Mouse (Mus musculus): ENCODE results near the gene Bcl2a1b. TPM values are rescaled to one million over a fixed set of nuclear protein-coding genes. Genes with fewer than 3 reads are reported as not detected.
"Not testable (repeated sequence)": the region's sequence is repeated elsewhere in the genome, so short reads cannot be mapped to it uniquely, and the experiment has no call there.

Gene Bcl2a1b
- polyA plus RNA-seq, 1 experiment from 2014 or later: 2.5 TPM

GRCm38 (mm10) chr9:89228122-89228521 is 29.1 kb downstream of the Bcl2a1b start:
- H3K4me1 ChIP-seq (ENCODE audit: control insufficient read depth, insufficient read depth, low read length): no peaks in the 10 kb centered on the region
- ATAC-seq (ENCODE audit: low read depth) (no peak), DNase-seq (ENCODE audit: low spot score) (no peak)
- H3K27me3 ChIP-seq (replicated peaks; ENCODE audit: control insufficient read depth, insufficient read depth, low read length): no peaks in the 10 kb centered on the region
- H3K27ac ChIP-seq (replicated peaks; ENCODE audit: low read depth, low read length): no peak overlapping the region
- no peak overlapping the region for H3K9ac ChIP-seq (ENCODE audit: low read depth, low read length)
- H3K9me3 ChIP-seq (ENCODE audit: control insufficient read depth, low read length): no peaks in the 10 kb centered on the region
- no peak overlapping the region for H3K4me2 ChIP-seq (ENCODE audit: low read depth, low read length)
- H3K36me3 ChIP-seq (ENCODE audit: control insufficient read depth, insufficient read depth, low read length): no peaks in the 10 kb centered on the region
- WGBS: 82% methylated on average over 7 of the region's 7 CpGs
- H3K4me3 ChIP-seq (ENCODE audit: low read depth, low read length): no peak overlapping the region

GRCm38 (mm10) chr9:89230897-89231497 is 32.0 kb downstream of the Bcl2a1b start:
- H3K27me3 ChIP-seq (replicated peaks; ENCODE audit: control insufficient read depth, insufficient read depth, low read length); H3K9ac ChIP-seq (ENCODE audit: low read depth, low read length); H3K4me2 ChIP-seq (ENCODE audit: low read depth, low read length); H3K9me3 ChIP-seq (ENCODE audit: control insufficient read depth, low read length); H3K36me3 ChIP-seq (ENCODE audit: control insufficient read depth, insufficient read depth, low read length); DNase-seq (ENCODE audit: low spot score); H3K4me3 ChIP-seq (ENCODE audit: low read depth, low read length); H3K27ac ChIP-seq (replicated peaks; ENCODE audit: low read depth, low read length); ATAC-seq (ENCODE audit: low read depth); H3K4me1 ChIP-seq (ENCODE audit: control insufficient read depth, insufficient read depth, low read length): not testable (repeated sequence)
- WGBS: 60% methylated on average over 1 of the region's 2 CpGs

GRCm38 (mm10) chr9:89237131-89237530 is 38.1 kb downstream of the Bcl2a1b start:
- not testable (repeated sequence) for DNase-seq (ENCODE audit: low spot score); H3K9me3 ChIP-seq (ENCODE audit: control insufficient read depth, low read length); ATAC-seq (ENCODE audit: low read depth); H3K4me2 ChIP-seq (ENCODE audit: low read depth, low read length); H3K27me3 ChIP-seq (replicated peaks; ENCODE audit: control insufficient read depth, insufficient read depth, low read length); H3K4me1 ChIP-seq (ENCODE audit: control insufficient read depth, insufficient read depth, low read length); H3K27ac ChIP-seq (replicated peaks; ENCODE audit: low read depth, low read length); H3K9ac ChIP-seq (ENCODE audit: low read depth, low read length); H3K36me3 ChIP-seq (ENCODE audit: control insufficient read depth, insufficient read depth, low read length); H3K4me3 ChIP-seq (ENCODE audit: low read depth, low read length)
- WGBS: 85% methylated on average over 4 of the region's 4 CpGs

GRCm38 (mm10) chr9:89238976-89239505 is 40.0 kb downstream of the Bcl2a1b start:
- not testable (repeated sequence) for DNase-seq (ENCODE audit: low spot score)
- WGBS: 90% methylated on average over 3 of the region's 5 CpGs

GRCm38 (mm10) chr9:89240516-89241019 is 41.6 kb downstream of the Bcl2a1b start:
- not testable (repeated sequence) for H3K27ac ChIP-seq (replicated peaks; ENCODE audit: low read depth, low read length); H3K27me3 ChIP-seq (replicated peaks; ENCODE audit: control insufficient read depth, insufficient read depth, low read length); H3K4me1 ChIP-seq (ENCODE audit: control insufficient read depth, insufficient read depth, low read length); H3K36me3 ChIP-seq (ENCODE audit: control insufficient read depth, insufficient read depth, low read length); H3K9ac ChIP-seq (ENCODE audit: low read depth, low read length); H3K9me3 ChIP-seq (ENCODE audit: control insufficient read depth, low read length); H3K4me3 ChIP-seq (ENCODE audit: low read depth, low read length); ATAC-seq (ENCODE audit: low read depth); H3K4me2 ChIP-seq (ENCODE audit: low read depth, low read length); DNase-seq (ENCODE audit: low spot score)
- 87% methylated on average over 3 of the region's 3 CpGs for WGBS

More at GRCm38 (mm10) chr9:89238976-89239505, 40.0 kb downstream of the Bcl2a1b start:
- ATAC-seq (ENCODE audit: low read depth); H3K9me3 ChIP-seq (ENCODE audit: control insufficient read depth, low read length); H3K36me3 ChIP-seq (ENCODE audit: control insufficient read depth, insufficient read depth, low read length); H3K9ac ChIP-seq (ENCODE audit: low read depth, low read length); H3K27ac ChIP-seq (replicated peaks; ENCODE audit: low read depth, low read length); H3K27me3 ChIP-seq (replicated peaks; ENCODE audit: control insufficient read depth, insufficient read depth, low read length); H3K4me3 ChIP-seq (ENCODE audit: low read depth, low read length); H3K4me2 ChIP-seq (ENCODE audit: low read depth, low read length); H3K4me1 ChIP-seq (ENCODE audit: control insufficient read depth, insufficient read depth, low read length): not testable (repeated sequence)

- Histone ChIP-seq H3K9ac (ENCODE audit: low read depth, low read length) (no peak overlapping the region), H3K36me3 (ENCODE audit: control insufficient read depth, insufficient read depth, low read length) (no peaks in the 10 kb centered on the region), H3K27me3 (replicated peaks; ENCODE audit: control insufficient read depth, insufficient read depth, low read length) (no peaks in the 10 kb centered on the region), H3K4me1 (ENCODE audit: control insufficient read depth, insufficient read depth, low read length) (no peaks in the 10 kb centered on the region), H3K4me3 (ENCODE audit: low read depth, low read length) (no peak overlapping the region), H3K9me3 (ENCODE audit: control insufficient read depth, low read length) (no peaks in the 10 kb centered on the region), H3K27ac (replicated peaks; ENCODE audit: low read depth, low read length) (no peak overlapping the region), H3K4me2 (ENCODE audit: low read depth, low read length) (no peak overlapping the region)
- ATAC-seq (ENCODE audit: low read depth): no peak
- no peak for DNase-seq (ENCODE audit: low spot score)
- 78% methylated on average over 2 of the region's 2 CpGs for WGBS
Observed at GRCm38 (mm10) chr9:89253400-89253799, 54.4 kb downstream of the Bcl2a1b start.

GRCm38 (mm10) chr9:89256556-89257335 is 57.7 kb downstream of the Bcl2a1b start:
- no peaks in the 10 kb centered on the region for H3K36me3 ChIP-seq (ENCODE audit: control insufficient read depth, insufficient read depth, low read length)
- H3K27me3 ChIP-seq (replicated peaks; ENCODE audit: control insufficient read depth, insufficient read depth, low read length): no peaks in the 10 kb centered on the region
- no peak overlapping the region for H3K4me3 ChIP-seq (ENCODE audit: low read depth, low read length)
- WGBS: 82% methylated on average over 12 of the region's 12 CpGs
- no peaks in the 10 kb centered on the region for H3K9me3 ChIP-seq (ENCODE audit: control insufficient read depth, low read length)
- no peak overlapping the region for H3K4me2 ChIP-seq (ENCODE audit: low read depth, low read length)
- no peak overlapping the region for H3K9ac ChIP-seq (ENCODE audit: low read depth, low read length)
- ATAC-seq (ENCODE audit: low read depth) (no peak), DNase-seq (ENCODE audit: low spot score) (no peak)
- no peaks in the 10 kb centered on the region for H3K4me1 ChIP-seq (ENCODE audit: control insufficient read depth, insufficient read depth, low read length)
- no peak overlapping the region for H3K27ac ChIP-seq (replicated peaks; ENCODE audit: low read depth, low read length)
